Mouse (Mus musculus): ENCODE data around the gene Clic4.

DNA sequence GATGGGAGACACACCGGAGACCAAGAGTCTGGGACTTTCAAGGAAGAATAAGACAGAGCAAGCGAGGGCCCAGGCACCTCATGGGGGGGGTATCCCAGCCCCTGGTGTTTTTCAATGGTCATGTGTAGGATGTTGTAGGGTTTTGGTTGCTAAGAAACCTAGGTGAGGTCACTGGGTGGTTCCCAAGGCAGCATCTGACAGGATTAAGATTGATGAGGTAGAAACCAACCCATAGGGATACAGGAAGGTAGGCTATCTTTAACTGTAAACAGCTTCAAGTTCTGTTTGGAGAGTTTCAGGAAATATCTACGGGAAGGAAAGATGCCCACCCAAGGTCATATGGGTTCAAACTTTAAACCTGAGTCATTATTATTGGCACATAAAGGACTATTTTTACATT lies 21.2 kb upstream of the Clic4 start:
- TF ChIP-seq MAX (IDR thresholded peaks at IDR 0.05), result no peak
- no peak for TF ChIP-seq CTCF (IDR thresholded peaks at IDR 0.05; ENCODE audit: control insufficient read depth, insufficient read depth, insufficient read length)
- no peak for TF ChIP-seq USF1 (IDR thresholded peaks at IDR 0.05; ENCODE audit: low read depth)

Measured in C2C12 (cell line).